Mouse (Mus musculus): Measurements from ENCODE around the gene Sgsm1.

The Sgsm1 gene

DNA sequence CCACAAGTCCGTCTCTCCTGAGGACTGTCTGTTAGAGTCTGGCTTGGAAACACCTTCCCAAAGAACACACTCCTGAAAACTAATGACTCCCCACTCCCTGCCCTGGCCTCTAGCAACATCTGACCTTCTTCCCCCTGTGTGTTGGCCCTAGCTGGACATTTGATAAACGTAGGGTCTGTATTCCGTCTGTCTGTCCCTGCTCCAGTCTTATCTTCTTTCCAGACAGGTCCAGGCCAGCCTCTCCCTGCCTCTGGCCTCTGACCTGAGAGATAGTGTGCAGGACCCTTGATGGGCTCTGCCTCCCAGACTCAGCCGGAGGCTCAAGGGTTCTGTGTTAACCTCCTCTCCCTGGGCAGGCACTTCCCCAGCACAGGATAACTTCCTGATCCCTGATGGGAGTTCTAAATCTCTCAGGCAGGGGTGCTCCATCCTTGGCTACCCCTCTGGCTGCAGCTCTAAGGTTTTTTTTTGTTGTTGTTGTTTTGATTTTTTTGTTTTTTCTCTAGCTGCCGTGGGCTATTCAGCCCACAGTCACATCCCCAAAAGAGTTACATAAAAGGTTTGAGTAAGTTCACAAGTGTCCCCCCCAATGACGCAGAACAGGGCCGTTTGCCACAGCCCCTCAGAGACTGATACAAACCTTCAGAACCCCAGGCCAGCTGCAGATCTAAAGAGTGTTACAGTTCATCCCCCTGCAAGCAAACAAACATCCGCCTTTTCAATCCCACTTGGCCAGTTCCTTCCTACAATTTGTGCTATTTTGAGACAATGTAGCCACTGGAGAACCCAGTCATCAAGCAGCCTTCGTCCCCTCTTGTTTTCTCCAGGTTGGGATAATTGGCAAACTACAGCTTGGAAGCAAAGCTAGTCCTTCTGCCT lies 113.4 kb downstream of the Sgsm1 start:
- DNase-seq (ENCODE audit: inconsistent age in 2 of 2, low spot score in 1 of 2) = no peak

DNA sequence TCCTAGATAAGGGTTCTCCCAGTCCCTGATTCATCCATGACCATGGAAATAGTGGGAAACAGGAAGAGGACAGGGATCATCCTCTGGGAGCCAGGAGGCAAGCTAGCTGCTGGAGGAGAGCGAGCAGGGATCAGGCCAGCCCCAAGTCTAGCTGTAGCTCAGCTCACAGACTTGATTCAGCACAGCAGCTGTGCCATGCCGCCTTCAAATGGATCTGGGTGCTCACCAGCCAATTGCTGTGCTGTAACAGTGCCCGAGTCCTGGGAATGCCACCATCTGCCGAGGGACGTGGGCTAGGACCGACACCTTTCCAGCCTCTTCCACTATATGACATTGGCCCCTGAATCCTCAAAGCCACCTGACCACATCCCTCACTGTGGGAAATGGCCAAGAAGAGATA lies 114.7 kb downstream of the Sgsm1 start:
- no peak for DNase-seq (ENCODE audit: inconsistent age in 2 of 2, low spot score in 1 of 2)

DNA sequence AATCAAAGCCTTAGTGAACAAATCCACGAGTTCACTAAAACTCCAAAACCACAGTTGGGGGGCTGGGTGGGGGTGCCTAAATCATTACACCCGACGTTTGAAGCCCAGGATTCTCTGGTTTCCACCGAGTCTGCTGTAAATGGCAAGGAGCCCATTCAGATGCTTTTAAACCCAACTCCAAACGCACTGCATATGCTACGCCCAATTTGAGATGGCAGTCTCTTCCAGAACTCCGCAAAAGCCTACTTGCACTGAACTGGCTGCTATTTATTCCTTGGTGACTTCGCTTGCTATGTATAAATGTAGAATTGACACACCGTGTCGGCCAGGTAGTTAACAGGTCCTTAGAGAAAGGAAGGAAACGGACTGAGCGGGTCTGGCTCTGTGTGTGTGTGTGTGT lies 115.1 kb downstream of the Sgsm1 start:
- no peak for DNase-seq (ENCODE audit: inconsistent age in 2 of 2, low spot score in 1 of 2)

DNA sequence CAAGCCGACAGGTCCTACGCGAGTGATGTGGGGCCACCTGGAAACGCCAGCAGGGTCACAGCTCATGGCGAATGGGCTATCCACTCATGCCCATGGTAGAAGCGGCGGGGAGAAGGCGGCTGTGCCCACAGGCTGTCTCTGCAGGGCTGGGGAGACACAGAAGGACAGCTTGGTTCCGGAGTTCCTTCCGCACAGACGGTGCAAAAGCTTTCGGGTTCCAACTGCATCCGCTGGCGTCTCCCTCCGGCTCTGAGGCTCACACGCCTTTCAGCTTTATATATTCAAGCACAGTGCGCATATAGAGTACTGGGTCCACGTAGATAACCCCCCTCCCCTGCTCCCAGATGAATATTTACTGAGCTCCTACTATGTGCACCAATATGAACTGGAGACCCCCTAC lies 116.8 kb downstream of the Sgsm1 start:
- DNase-seq (ENCODE audit: inconsistent age in 2 of 2, low spot score in 1 of 2) = no peak
